Mouse (Mus musculus) CH12.LX (cell line): ENCODE measurements around the gene Arhgef12.

ENCODE experiments used
- CTCF ChIP-seq, 2 experiments: IDR thresholded peaks in 1 of 2; conservative IDR thresholded peaks in 1 of 2; 2 replicates each; pipeline ENCODE4 v1.5.1; 2011 to 2012; ENCODE audit warnings: low read depth in 2 of 2, low read length in 2 of 2, improper control_type of control experiment in 1 of 2, inconsistent platforms in 1 of 2, mild to moderate bottlenecking in 1 of 2, moderate library complexity in 1 of 2
- EP300 ChIP-seq: IDR thresholded peaks from 2 replicates; pipeline ENCODE4 v1.6.1; 2011; ENCODE audit warnings: low read length, improper control_type of control experiment
- GABPA ChIP-seq: IDR thresholded peaks from 2 replicates; pipeline ENCODE4 v1.6.1; 2012; ENCODE audit warnings: low read depth, low read length, improper control_type of control experiment, inconsistent platforms; ENCODE audit not compliant: insufficient replicate concordance
- HCFC1 ChIP-seq: IDR thresholded peaks from 2 replicates; pipeline ENCODE4 v1.6.1; 2012; ENCODE audit warnings: low read depth, mild to moderate bottlenecking, inconsistent platforms, low read length, improper control_type of control experiment
- IRF4 ChIP-seq: IDR thresholded peaks from 2 replicates; pipeline ENCODE4 v1.6.1; 2014; ENCODE audit warnings: low read depth, mild to moderate bottlenecking, inconsistent platforms, low read length, improper control_type of control experiment
- KAT2A ChIP-seq: IDR thresholded peaks from 2 replicates; pipeline ENCODE4 v1.6.1; 2012; ENCODE audit warnings: low read length, improper control_type of control experiment, inconsistent platforms; ENCODE audit not compliant: insufficient replicate concordance
- MAFK ChIP-seq: IDR thresholded peaks from 2 replicates; pipeline ENCODE4 v1.6.1; 2011; ENCODE audit warnings: low read length, improper control_type of control experiment; ENCODE audit not compliant: insufficient replicate concordance
- MEF2A ChIP-seq: IDR thresholded peaks from 2 replicates; pipeline ENCODE4 v1.6.1; 2014; ENCODE audit warnings: low read depth, mild to moderate bottlenecking, inconsistent platforms, low read length, improper control_type of control experiment, borderline replicate concordance
- MYC ChIP-seq: IDR thresholded peaks from 2 replicates; pipeline ENCODE4 v1.6.1; 2011; ENCODE audit warnings: low read depth, mild to moderate bottlenecking, improper control_type of control experiment, low read length
- POLR2A ChIP-seq: IDR thresholded peaks from 2 replicates; pipeline ENCODE4 v1.6.1; 2011; ENCODE audit warnings: low read depth, mild to moderate bottlenecking, improper control_type of control experiment, low read length
- POLR2AphosphoS2 ChIP-seq: IDR thresholded peaks from 2 replicates; pipeline ENCODE4 v1.6.1; 2011; ENCODE audit warnings: low read depth, low read length, improper control_type of control experiment
- SMC3 ChIP-seq: IDR thresholded peaks from 2 replicates; pipeline ENCODE4 v1.6.1; 2011; ENCODE audit warnings: low read depth, low read length, improper control_type of control experiment
- UBTF ChIP-seq: IDR thresholded peaks from 2 replicates; pipeline ENCODE4 v1.6.1; 2012; ENCODE audit warnings: low read depth, mild to moderate bottlenecking, inconsistent platforms, low read length, improper control_type of control experiment, moderate library complexity

DNA sequence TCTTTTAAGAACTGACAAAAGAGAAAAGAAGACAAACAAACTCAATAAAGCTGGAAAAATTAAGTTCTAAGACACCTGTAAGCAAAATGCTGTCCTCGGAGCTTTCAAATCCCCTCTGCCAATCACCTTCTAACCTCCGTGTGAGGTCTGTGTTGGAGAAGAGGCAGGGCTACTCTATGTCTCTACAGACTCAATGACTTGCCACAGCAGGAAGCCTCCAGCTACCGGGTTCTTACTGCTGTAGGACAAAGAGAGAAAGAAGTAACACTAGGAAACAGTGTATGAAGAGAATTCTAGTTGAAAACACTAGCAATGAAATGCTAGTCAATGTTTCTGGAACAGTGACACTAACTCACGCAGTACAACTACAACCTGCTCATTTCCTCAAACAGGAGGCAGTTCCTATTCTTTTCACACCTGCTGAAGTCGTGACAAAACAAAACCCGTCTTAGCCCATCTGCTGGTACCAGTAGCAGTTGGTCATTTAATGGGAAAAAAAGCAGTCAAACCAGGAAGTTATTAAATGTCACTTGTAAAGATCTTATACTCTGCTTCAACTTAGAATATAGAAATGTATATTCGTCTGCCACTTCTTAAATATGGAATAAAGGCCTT, 23.5 kb downstream of the Arhgef12 start:
- TF ChIP-seq GABPA (no peak), UBTF (no peak), KAT2A (no peak), CTCF (conservative IDR thresholded peaks at IDR 0.05 in 1 of 2, IDR thresholded peaks at IDR 0.05 in 1 of 2; ENCODE audit: low read depth in 2 of 2, low read length in 2 of 2) (no peak), POLR2AphosphoS2 (no peak), MAFK (no peak), MYC (no peak), EP300 (no peak), IRF4 (no peak), SMC3 (no peak), HCFC1 (no peak), POLR2A (no peak), MEF2A (no peak)
